In the genomic region with DNA sequence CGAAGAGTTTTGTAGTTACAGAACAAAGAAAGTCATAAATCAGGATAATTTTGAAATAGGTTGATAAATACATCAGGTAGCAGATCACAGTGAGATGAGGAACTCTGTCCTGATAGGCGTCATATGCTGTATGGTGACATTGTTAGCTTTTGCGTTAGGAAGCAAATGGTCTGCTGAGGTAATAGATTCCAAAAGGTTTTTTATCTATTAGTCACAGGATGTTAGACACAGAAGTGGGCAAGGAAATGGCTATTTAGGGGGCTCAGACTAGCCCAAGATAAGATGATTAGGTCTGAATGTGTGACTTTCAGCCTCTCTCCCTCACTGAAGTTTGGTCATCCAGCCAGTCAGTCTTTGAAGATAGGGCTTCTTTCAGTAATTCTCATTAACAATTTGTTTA, we compare ENCODE assay signal across 14 mouse cellular contexts. TPM values are rescaled to one million over a fixed set of nuclear protein-coding genes. Genes with fewer than 3 reads are reported as not detected.
A peak's percentile ranks its signal among the peaks of the same experiment; 100 is the strongest.
DNase-seq lines count a peak whose midpoint lies in the region; ATAC-seq and TF ChIP-seq lines count a peak whose summit lies in the region.
"Had no signal": no experiment of that assay in that cellular context is flagged by ENCODE, and none has a peak within 500 bp of the region (broad histone marks: within the 10 kb centered on the region; RNA-seq: fewer than 3 reads in every experiment).

No protein-coding gene starts in this region.

- no peaks in the 10 kb centered on the region for H3K9me3 ChIP-seq in heart, postnatal 0 days (replicated peaks; ENCODE audit: control insufficient read depth, low read length)
- no peaks in the 10 kb centered on the region for H3K9me3 ChIP-seq in lung, postnatal 0 days (ENCODE audit: low read length)
- H3K9me3 ChIP-seq in embryonic facial prominence, embryonic 13.5 days, result no peaks in the 10 kb centered on the region
- no peaks in the 10 kb centered on the region for H3K9me3 ChIP-seq in midbrain, embryonic 16.5 days (replicated peaks; ENCODE audit: control insufficient read depth, low read length, poor library complexity, severe bottlenecking)
- H3K9me3 ChIP-seq: midbrain, embryonic 13.5 days had no signal

- no peak for TF ChIP-seq CTCF in heart, postnatal 0 days (IDR thresholded peaks at IDR 0.05; ENCODE audit: low read depth)
- no peak for TF ChIP-seq CTCF in lung, postnatal 0 days (IDR thresholded peaks at IDR 0.05)

- H3K27me3 ChIP-seq in heart, postnatal 0 days (ENCODE audit: control insufficient read depth, insufficient read depth, low read length), result no peaks in the 10 kb centered on the region
- no peaks in the 10 kb centered on the region for H3K27me3 ChIP-seq in lung, postnatal 0 days (replicated peaks; ENCODE audit: insufficient read depth, low read length)
- no peaks in the 10 kb centered on the region for H3K27me3 ChIP-seq in embryonic facial prominence, embryonic 13.5 days
- no peaks in the 10 kb centered on the region for H3K27me3 ChIP-seq in midbrain, embryonic 16.5 days (ENCODE audit: control insufficient read depth, insufficient read depth, low read depth, low read length)
- H3K27me3 ChIP-seq: midbrain, embryonic 13.5 days had no signal

- H3K4me3 ChIP-seq in heart, postnatal 0 days (ENCODE audit: low read depth, low read length), result no peak overlapping the region
- H3K4me3 ChIP-seq in lung, postnatal 0 days (ENCODE audit: low read depth, low read length), result no peak overlapping the region
- no peak overlapping the region for H3K4me3 ChIP-seq in embryonic facial prominence, embryonic 13.5 days
- H3K4me3 ChIP-seq in midbrain, embryonic 16.5 days (ENCODE audit: low read depth, low read length), result no peak overlapping the region
- H3K4me3 ChIP-seq: midbrain, embryonic 13.5 days had no signal

- H3K4me2 ChIP-seq in heart, postnatal 0 days (ENCODE audit: low read depth, low read length), result peak overlapping the region; percentile 9; the same call in 1 of the 2 replicates
- no peak overlapping the region for H3K4me2 ChIP-seq in lung, postnatal 0 days (replicated peaks; ENCODE audit: low read depth, low read length)
- no peak overlapping the region for H3K4me2 ChIP-seq in embryonic facial prominence, embryonic 13.5 days
- no peak overlapping the region for H3K4me2 ChIP-seq in midbrain, embryonic 16.5 days (ENCODE audit: low read length)
- H3K4me2 ChIP-seq: midbrain, embryonic 13.5 days had no signal

- peaks cover 30% of the 10 kb centered on the region; the same call in 1 of the 2 replicates for H3K4me1 ChIP-seq in heart, postnatal 0 days (ENCODE audit: control insufficient read depth, insufficient read depth)
- H3K4me1 ChIP-seq in lung, postnatal 0 days (ENCODE audit: insufficient read depth, low read depth, low read length), result peaks cover 16% of the 10 kb centered on the region; the same call in 1 of the 2 replicates
- H3K4me1 ChIP-seq in embryonic facial prominence, embryonic 13.5 days, result peaks cover 80% of the 10 kb centered on the region
- peaks cover 21% of the 10 kb centered on the region for H3K4me1 ChIP-seq in midbrain, embryonic 16.5 days (ENCODE audit: control insufficient read depth, insufficient read depth, low read length)

- no peak for DNase-seq in heart, postnatal 0 days (ENCODE audit: low spot score)
- no peak for DNase-seq in heart, postnatal 4 days
- no peak for DNase-seq in lung, postnatal 0 days (ENCODE audit: low spot score)
- no peak for DNase-seq in lung, adult 18-20 months
- no peak for DNase-seq in cerebellum, adult 9-11 months
- DNase-seq: gastrocnemius, postnatal 36 days had no signal

- no peak overlapping the region for H3K9ac ChIP-seq in heart, postnatal 0 days (replicated peaks; ENCODE audit: low read depth, low read length)
- H3K9ac ChIP-seq in lung, postnatal 0 days (replicated peaks; ENCODE audit: low read depth), result no peak overlapping the region
- H3K9ac ChIP-seq in embryonic facial prominence, embryonic 13.5 days, result no peak overlapping the region
- no peak overlapping the region for H3K9ac ChIP-seq in midbrain, embryonic 16.5 days (ENCODE audit: low read depth, low read length)
- H3K9ac ChIP-seq: midbrain, embryonic 13.5 days had no signal

- no peak for TF ChIP-seq EP300 in heart, postnatal 0 days (IDR thresholded peaks at IDR 0.05; ENCODE audit: low read depth)
- TF ChIP-seq EP300 in lung, postnatal 0 days (IDR thresholded peaks at IDR 0.05), result no peak

- ATAC-seq in heart, postnatal 0 days (ENCODE audit: insufficient read depth, low read depth), result no peak
- no peak for ATAC-seq in lung, postnatal 0 days
- ATAC-seq in embryonic facial prominence, embryonic 13.5 days (ENCODE audit: insufficient number of reproducible peaks, insufficient read depth, low FRiP score, low TSS enrichment, low read depth), result no peak
- 0 out of 2 replicates have a peak, but pooled peaks have one; percentile 6 for ATAC-seq in megakaryocyte progenitor cell, adult 5-6 weeks (replicated peaks; ENCODE audit: poor library complexity)
- ATAC-seq in midbrain, embryonic 16.5 days, result no peak
- ATAC-seq: midbrain, embryonic 13.5 days had no signal

- H3K27ac ChIP-seq in heart, postnatal 0 days (ENCODE audit: low read depth), result peak overlapping the region; percentile 56
- peak overlapping the region; percentile 44; the same call in 1 of the 2 replicates for H3K27ac ChIP-seq in lung, postnatal 0 days (ENCODE audit: low read length)
- peak overlapping the region; percentile 39; the same call in 1 of the 2 replicates for H3K27ac ChIP-seq in embryonic facial prominence, embryonic 13.5 days
- H3K27ac ChIP-seq in midbrain, embryonic 16.5 days (ENCODE audit: low read length), result no peak overlapping the region
- H3K27ac ChIP-seq: midbrain, embryonic 13.5 days had no signal

- H3K36me3 ChIP-seq in heart, postnatal 0 days (replicated peaks; ENCODE audit: control insufficient read depth, insufficient read depth, low read length), result no peaks in the 10 kb centered on the region
- H3K36me3 ChIP-seq in lung, postnatal 0 days (ENCODE audit: insufficient read depth, low read length), result no peaks in the 10 kb centered on the region
- H3K36me3 ChIP-seq in embryonic facial prominence, embryonic 13.5 days, result no peaks in the 10 kb centered on the region
- H3K36me3 ChIP-seq in midbrain, embryonic 16.5 days (ENCODE audit: control insufficient read depth, insufficient read depth, low read length), result no peaks in the 10 kb centered on the region
- H3K36me3 ChIP-seq: midbrain, embryonic 13.5 days had no signal

- WGBS in heart, postnatal 0 days, result 57% methylated on average over 3 of the region's 3 CpGs
- WGBS in lung, postnatal 0 days, result 42% methylated on average over 3 of the region's 3 CpGs
- WGBS in embryonic facial prominence, embryonic 13.5 days, result 76% methylated on average over 3 of the region's 3 CpGs
- 73% methylated on average over 3 of the region's 3 CpGs for WGBS in midbrain, embryonic 16.5 days

RNA-seq across cellular contexts. Expression of gene Flnb, which starts 33.2 kb away (rescaled TPM):
- total RNA-seq in heart, postnatal 0 days (2014; rRNA removed; ENCODE audit: low replicate concordance), result 40.7 and 42.9 TPM in 2 replicates
- polyA plus RNA-seq in heart, postnatal 0 days (2015; fragmentation: Nextera tagmentation; extraction: Ambion mirVana), result 3.8 and 4.0 TPM in 2 replicates
- total RNA-seq in heart, postnatal 4 days (2021), result 10 to 100 TPM; 42.8 to 47.3 TPM
- 5.4 and 6.7 TPM in 2 replicates for polyA plus RNA-seq in lung, postnatal 0 days (2015; fragmentation: Nextera tagmentation; extraction: Ambion mirVana)
- 23.9 and 30.7 TPM in 2 replicates for polyA plus RNA-seq in embryonic facial prominence, embryonic 13.5 days (2015; fragmentation: Nextera tagmentation; extraction: Ambion mirVana)
- 16.1 and 16.9 TPM in 2 replicates for total RNA-seq in megakaryocyte progenitor cell, adult 5-6 weeks (2015)
- total RNA-seq in megakaryocyte progenitor cell, adult 5-6 weeks (2017), result 16.7 and 17.1 TPM in 2 replicates
- 7.0 and 12.4 TPM in 2 replicates for polyA plus RNA-seq in midbrain, embryonic 16.5 days (2015; fragmentation: Nextera tagmentation; extraction: Ambion mirVana)

RNA-seq across cellular contexts. Expression of gene Gm26661, which starts 59.5 kb away (rescaled TPM):
- total RNA-seq in heart, postnatal 0 days (2014; rRNA removed; ENCODE audit: low replicate concordance), result not detected in 2 replicates
- polyA plus RNA-seq in heart, postnatal 0 days (2015; fragmentation: Nextera tagmentation; extraction: Ambion mirVana), result not detected in 2 replicates
- not detected for total RNA-seq in heart, postnatal 4 days (2021)
- polyA plus RNA-seq in lung, postnatal 0 days (2015; fragmentation: Nextera tagmentation; extraction: Ambion mirVana), result not detected in 2 replicates
- polyA plus RNA-seq in embryonic facial prominence, embryonic 13.5 days (2015; fragmentation: Nextera tagmentation; extraction: Ambion mirVana), result not detected in 2 replicates
- total RNA-seq in megakaryocyte progenitor cell, adult 5-6 weeks (2015), result not detected in 2 replicates
- not detected in 2 replicates for total RNA-seq in megakaryocyte progenitor cell, adult 5-6 weeks (2017)
- polyA plus RNA-seq in midbrain, embryonic 16.5 days (2015; fragmentation: Nextera tagmentation; extraction: Ambion mirVana), result 0.68 and 1.2 TPM in 2 replicates
- total RNA-seq: gastrocnemius, postnatal 36 days; layer of hippocampus, adult 8-10 months; MEL had no signal
- polyA plus RNA-seq: embryonic facial prominence, embryonic 14.5 days; limb, embryonic 14.5 days; midbrain, embryonic 13.5 days had no signal
